Mouse (Mus musculus) liver, embryonic 14 days (tissue): Measurements from ENCODE around the gene Olfr1168. TPM values are rescaled to one million over a fixed set of nuclear protein-coding genes. Genes with fewer than 3 reads are reported as not detected.

Experiments
- polyA plus RNA-seq: library from polyadenylated mRNA; depleted of rRNA; stranded (reverse); fragments of >200 nt; gene quantifications from 2 replicates; pipeline ENCODE4 v1.2.3, GENCODE M21; 2012; rRNA removed

Olfr1168 gene
- not detected in 2 replicates for polyA plus RNA-seq

GRCm38 (mm10) chr2:88181580-88181979 lies at the start of gene Olfr1168:
Olfr1168 (plus strand) TSS chr2:88181880.

GRCm38 (mm10) chr2:88155093-88155492 lies 26.6 kb upstream of the Olfr1168 start, which contains the start of gene Olfr1167:
Olfr1167 (minus strand) TSS chr2:88155193.

DNA sequence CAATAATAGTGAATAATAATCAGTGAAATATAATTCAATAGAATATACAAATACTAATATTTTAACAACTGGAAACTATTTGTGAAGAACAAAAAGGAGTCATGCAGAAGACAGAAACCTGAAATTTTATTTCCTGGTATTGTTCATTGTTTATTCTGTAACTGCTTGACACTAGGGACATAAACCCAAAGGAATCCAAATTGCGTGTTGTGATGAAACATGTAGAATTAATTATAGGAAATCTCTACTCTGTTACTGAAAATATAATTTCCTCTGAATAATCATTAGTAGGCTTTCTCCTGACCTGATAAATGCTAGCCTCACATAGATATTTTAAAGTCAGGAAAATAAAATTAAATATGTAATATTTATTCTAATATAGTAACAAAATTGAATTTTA lies 46.6 kb downstream of the Olfr1168 start, which contains the start of gene Olfr1170:
Gene Olfr1170 (minus strand): TSS at position 101 of the 400 bp plus-strand sequence.

Other genes with a start within 250 kb of the Olfr1168 start
- not detected in 2 replicates for gene Olfr1155, start 236.7 kb upstream of the Olfr1168 start, polyA plus RNA-seq
- gene Olfr1156, start 228.8 kb upstream of the Olfr1168 start, polyA plus RNA-seq, result not detected in 2 replicates
- gene Olfr1157, start 213.6 kb upstream of the Olfr1168 start, polyA plus RNA-seq, result not detected in 2 replicates
- gene Olfr74, start 207.2 kb upstream of the Olfr1168 start, polyA plus RNA-seq, result not detected in 2 replicates
- not detected in 2 replicates for gene Olfr1158, start 191.8 kb upstream of the Olfr1168 start, polyA plus RNA-seq
- gene Olfr1160, start 173.6 kb upstream of the Olfr1168 start, polyA plus RNA-seq, result not detected in 2 replicates
- gene Olfr1161, start 159.1 kb upstream of the Olfr1168 start, polyA plus RNA-seq, result not detected in 2 replicates
- gene Olfr73, start 144.2 kb upstream of the Olfr1168 start, polyA plus RNA-seq, result not detected in 2 replicates
- not detected in 2 replicates for gene Olfr1162, start 130.8 kb upstream of the Olfr1168 start, polyA plus RNA-seq
- gene Olfr1163, start 110.0 kb upstream of the Olfr1168 start, polyA plus RNA-seq, result not detected in 2 replicates
- not detected in 2 replicates for gene Olfr1164, start 87.9 kb upstream of the Olfr1168 start, polyA plus RNA-seq
- gene Olfr1166, start 53.6 kb upstream of the Olfr1168 start, polyA plus RNA-seq, result not detected in 2 replicates
- gene Olfr1167, start 26.7 kb upstream of the Olfr1168 start, polyA plus RNA-seq, result not detected in 2 replicates
- not detected in 2 replicates for gene Olfr1170, start 46.5 kb downstream of the Olfr1168 start, polyA plus RNA-seq
- not detected in 2 replicates for gene Olfr1173, start 98.0 kb downstream of the Olfr1168 start, polyA plus RNA-seq
- not detected in 2 replicates for gene Olfr1174-ps, start 133.3 kb downstream of the Olfr1168 start, polyA plus RNA-seq
- gene Olfr1175-ps, start 145.3 kb downstream of the Olfr1168 start, polyA plus RNA-seq, result not detected in 2 replicates
- gene Olfr1176, start 154.8 kb downstream of the Olfr1168 start, polyA plus RNA-seq, result not detected in 2 replicates
- not detected in 2 replicates for gene Olfr1177-ps, start 164.6 kb downstream of the Olfr1168 start, polyA plus RNA-seq
- gene Olfr1178, start 205.2 kb downstream of the Olfr1168 start, polyA plus RNA-seq, result not detected in 2 replicates
- not detected in 2 replicates for gene Olfr1179, start 224.6 kb downstream of the Olfr1168 start, polyA plus RNA-seq
- gene Olfr1180, start 237.3 kb downstream of the Olfr1168 start, polyA plus RNA-seq, result not detected in 2 replicates
- not detected in 2 replicates for gene Olfr1181, start 244.3 kb downstream of the Olfr1168 start, polyA plus RNA-seq